Mouse (Mus musculus): ENCODE measurements around the gene Diexf. TPM values are rescaled to one million over a fixed set of nuclear protein-coding genes. Genes with fewer than 3 reads are reported as not detected.

Gene Diexf
- polyA plus RNA-seq, 1 experiment from 2014 or later, result 10.0 TPM

GRCm38 (mm10) chr1:193130839-193131238, 767 bp upstream of the Diexf start:
- Histone ChIP-seq H3K9me3 (ENCODE audit: control insufficient read depth, low read length) (no peaks in the 10 kb centered on the region), H3K36me3 (ENCODE audit: control insufficient read depth, insufficient read depth, low read length) (peaks cover 20% of the 10 kb centered on the region), H3K4me1 (ENCODE audit: control insufficient read depth, insufficient read depth, low read length) (peaks cover 10% of the 10 kb centered on the region), H3K4me3 (replicated peaks; ENCODE audit: low read depth, low read length) (peak overlapping the region; percentile 96; the same call in 1 of the 2 replicates), H3K9ac (replicated peaks; ENCODE audit: low read length) (peak overlapping the region; percentile 55; the same call in 1 of the 2 replicates), H3K27me3 (ENCODE audit: control insufficient read depth, insufficient read depth, low read length) (no peaks in the 10 kb centered on the region), H3K27ac (replicated peaks; ENCODE audit: low read depth, low read length) (peak overlapping the region; percentile 83), H3K4me2 (ENCODE audit: low read length) (peak overlapping the region; percentile 59)
- no peak for ATAC-seq (ENCODE audit: low FRiP score, low TSS enrichment)
- WGBS, result 87% methylated on average over 8 of the region's 8 CpGs
- no peak for DNase-seq

GRCm38 (mm10) chr1:193130456-193130825, 369 bp upstream of the Diexf start:
- Histone ChIP-seq H3K27me3 (ENCODE audit: control insufficient read depth, insufficient read depth, low read length) (no peaks in the 10 kb centered on the region), H3K27ac (replicated peaks; ENCODE audit: low read depth, low read length) (peak overlapping the region; percentile 83), H3K36me3 (ENCODE audit: control insufficient read depth, insufficient read depth, low read length) (peaks cover 20% of the 10 kb centered on the region), H3K4me3 (replicated peaks; ENCODE audit: low read depth, low read length) (peak overlapping the region; percentile 96), H3K4me2 (ENCODE audit: low read length) (peak overlapping the region; percentile 59), H3K9ac (replicated peaks; ENCODE audit: low read length) (peak overlapping the region; percentile 55), H3K9me3 (ENCODE audit: control insufficient read depth, low read length) (no peaks in the 10 kb centered on the region), H3K4me1 (ENCODE audit: control insufficient read depth, insufficient read depth, low read length) (peaks cover 10% of the 10 kb centered on the region)
- ATAC-seq (ENCODE audit: low FRiP score, low TSS enrichment) (no peak; the same call in 1 of the 2 replicates), DNase-seq (no peak)
- WGBS, result 24% methylated on average over 11 of the region's 11 CpGs

GRCm38 (mm10) chr1:193129321-193129720, 751 bp downstream of the Diexf start:
- no peaks in the 10 kb centered on the region for H3K27me3 ChIP-seq (ENCODE audit: control insufficient read depth, insufficient read depth, low read length)
- H3K27ac ChIP-seq (replicated peaks; ENCODE audit: low read depth, low read length), result no peak overlapping the region
- ATAC-seq (ENCODE audit: low FRiP score, low TSS enrichment) (no peak), DNase-seq (no peak)
- no peaks in the 10 kb centered on the region for H3K9me3 ChIP-seq (ENCODE audit: control insufficient read depth, low read length)
- peak overlapping the region; percentile 84 for H3K9ac ChIP-seq (replicated peaks; ENCODE audit: low read length)
- peak overlapping the region; percentile 96 for H3K4me3 ChIP-seq (replicated peaks; ENCODE audit: low read depth, low read length)
- peaks cover 10% of the 10 kb centered on the region for H3K4me1 ChIP-seq (ENCODE audit: control insufficient read depth, insufficient read depth, low read length)
- peaks cover 27% of the 10 kb centered on the region for H3K36me3 ChIP-seq (ENCODE audit: control insufficient read depth, insufficient read depth, low read length)
- WGBS, result 26% methylated on average over 5 of the region's 5 CpGs
- peak overlapping the region; percentile 68 for H3K4me2 ChIP-seq (ENCODE audit: low read length)

- Histone ChIP-seq H3K4me3 (replicated peaks; ENCODE audit: low read depth, low read length) (no peak overlapping the region), H3K27ac (replicated peaks; ENCODE audit: low read depth, low read length) (no peak overlapping the region), H3K36me3 (ENCODE audit: control insufficient read depth, insufficient read depth, low read length) (peaks cover 38% of the 10 kb centered on the region), H3K27me3 (ENCODE audit: control insufficient read depth, insufficient read depth, low read length) (no peaks in the 10 kb centered on the region), H3K4me2 (ENCODE audit: low read length) (no peak overlapping the region), H3K9ac (replicated peaks; ENCODE audit: low read length) (no peak overlapping the region), H3K4me1 (ENCODE audit: control insufficient read depth, insufficient read depth, low read length) (peaks cover 10% of the 10 kb centered on the region), H3K9me3 (ENCODE audit: control insufficient read depth, low read length) (no peaks in the 10 kb centered on the region)
- DNase-seq, result no peak
- no peak for ATAC-seq (ENCODE audit: low FRiP score, low TSS enrichment)
- WGBS, result 94% methylated on average over 6 of the region's 6 CpGs
These were observed 2.0 kb downstream of the Diexf start for GRCm38 (mm10) chr1:193128055-193128454.

GRCm38 (mm10) chr1:193125835-193126234, 4.2 kb downstream of the Diexf start:
- no peak overlapping the region for H3K27ac ChIP-seq (replicated peaks; ENCODE audit: low read depth, low read length)
- peaks cover 10% of the 10 kb centered on the region for H3K4me1 ChIP-seq (ENCODE audit: control insufficient read depth, insufficient read depth, low read length)
- 77% methylated on average over 4 of the region's 4 CpGs for WGBS
- ATAC-seq (ENCODE audit: low FRiP score, low TSS enrichment) (no peak), DNase-seq (peak; percentile 65)
- H3K4me2 ChIP-seq (ENCODE audit: low read length), result no peak overlapping the region
- H3K36me3 ChIP-seq (ENCODE audit: control insufficient read depth, insufficient read depth, low read length), result peaks cover 60% of the 10 kb centered on the region
- no peaks in the 10 kb centered on the region for H3K27me3 ChIP-seq (ENCODE audit: control insufficient read depth, insufficient read depth, low read length)
- H3K4me3 ChIP-seq (replicated peaks; ENCODE audit: low read depth, low read length), result no peak overlapping the region
- H3K9me3 ChIP-seq (ENCODE audit: control insufficient read depth, low read length), result no peaks in the 10 kb centered on the region
- H3K9ac ChIP-seq (replicated peaks; ENCODE audit: low read length), result no peak overlapping the region

- DNase-seq (no peak), ATAC-seq (ENCODE audit: low FRiP score, low TSS enrichment) (no peak)
- no peak overlapping the region for H3K9ac ChIP-seq (replicated peaks; ENCODE audit: low read length)
- no peaks in the 10 kb centered on the region for H3K27me3 ChIP-seq (ENCODE audit: control insufficient read depth, insufficient read depth, low read length)
- no peak overlapping the region for H3K27ac ChIP-seq (replicated peaks; ENCODE audit: low read depth, low read length)
- H3K36me3 ChIP-seq (ENCODE audit: control insufficient read depth, insufficient read depth, low read length), result peaks cover 84% of the 10 kb centered on the region
- no peaks in the 10 kb centered on the region for H3K4me1 ChIP-seq (ENCODE audit: control insufficient read depth, insufficient read depth, low read length)
- H3K4me2 ChIP-seq (ENCODE audit: low read length), result no peak overlapping the region
- H3K9me3 ChIP-seq (ENCODE audit: control insufficient read depth, low read length), result no peaks in the 10 kb centered on the region
- 94% methylated on average over 6 of the region's 6 CpGs for WGBS
- no peak overlapping the region for H3K4me3 ChIP-seq (replicated peaks; ENCODE audit: low read depth, low read length)
These were observed 6.8 kb downstream of the Diexf start for GRCm38 (mm10) chr1:193123290-193123689.

GRCm38 (mm10) chr1:193122793-193123192, 7.3 kb downstream of the Diexf start:
- no peak overlapping the region for H3K9ac ChIP-seq (replicated peaks; ENCODE audit: low read length)
- H3K4me1 ChIP-seq (ENCODE audit: control insufficient read depth, insufficient read depth, low read length), result no peaks in the 10 kb centered on the region
- 95% methylated on average over 7 of the region's 7 CpGs for WGBS
- H3K36me3 ChIP-seq (ENCODE audit: control insufficient read depth, insufficient read depth, low read length), result peaks cover 85% of the 10 kb centered on the region
- DNase-seq, result no peak
- no peaks in the 10 kb centered on the region for H3K9me3 ChIP-seq (ENCODE audit: control insufficient read depth, low read length)
- no peak for ATAC-seq (ENCODE audit: low FRiP score, low TSS enrichment)
- no peak overlapping the region for H3K4me2 ChIP-seq (ENCODE audit: low read length)
- no peaks in the 10 kb centered on the region for H3K27me3 ChIP-seq (ENCODE audit: control insufficient read depth, insufficient read depth, low read length)
- H3K27ac ChIP-seq (replicated peaks; ENCODE audit: low read depth, low read length), result no peak overlapping the region
- H3K4me3 ChIP-seq (replicated peaks; ENCODE audit: low read depth, low read length), result no peak overlapping the region

- Histone ChIP-seq H3K4me3 (replicated peaks; ENCODE audit: low read depth, low read length) (no peak overlapping the region), H3K4me1 (ENCODE audit: control insufficient read depth, insufficient read depth, low read length) (no peaks in the 10 kb centered on the region), H3K9ac (replicated peaks; ENCODE audit: low read length) (no peak overlapping the region), H3K27ac (replicated peaks; ENCODE audit: low read depth, low read length) (no peak overlapping the region), H3K9me3 (ENCODE audit: control insufficient read depth, low read length) (no peaks in the 10 kb centered on the region), H3K27me3 (ENCODE audit: control insufficient read depth, insufficient read depth, low read length) (no peaks in the 10 kb centered on the region), H3K4me2 (ENCODE audit: low read length) (no peak overlapping the region), H3K36me3 (ENCODE audit: control insufficient read depth, insufficient read depth, low read length) (peaks cover 97% of the 10 kb centered on the region)
- no peak for ATAC-seq (ENCODE audit: low FRiP score, low TSS enrichment)
- no peak for DNase-seq
- WGBS, result 93% methylated on average over 9 of the region's 9 CpGs
These were observed 18.0 kb downstream of the Diexf start for GRCm38 (mm10) chr1:193112093-193112492.

GRCm38 (mm10) chr1:193102996-193103395, 27.1 kb downstream of the Diexf start:
- Histone ChIP-seq H3K9ac (replicated peaks; ENCODE audit: low read length) (no peak overlapping the region), H3K9me3 (ENCODE audit: control insufficient read depth, low read length) (no peaks in the 10 kb centered on the region), H3K36me3 (ENCODE audit: control insufficient read depth, insufficient read depth, low read length) (peaks cover 44% of the 10 kb centered on the region), H3K27me3 (ENCODE audit: control insufficient read depth, insufficient read depth, low read length) (no peaks in the 10 kb centered on the region), H3K27ac (replicated peaks; ENCODE audit: low read depth, low read length) (no peak overlapping the region), H3K4me2 (ENCODE audit: low read length) (no peak overlapping the region), H3K4me1 (ENCODE audit: control insufficient read depth, insufficient read depth, low read length) (no peaks in the 10 kb centered on the region), H3K4me3 (replicated peaks; ENCODE audit: low read depth, low read length) (no peak overlapping the region)
- WGBS, result 85% methylated on average over 3 of the region's 3 CpGs
- ATAC-seq (ENCODE audit: low FRiP score, low TSS enrichment), result no peak
- DNase-seq, result no peak
